Mouse (Mus musculus) E14TG2a.4 (cell line): ENCODE results near the gene Tssk2.

Experiments
- CTCF ChIP-seq: conservative IDR thresholded peaks from 2 replicates; pipeline ENCODE4 v1.5.1; 2014; ENCODE audit warnings: low read length
- POU5F1 ChIP-seq: IDR thresholded peaks from 2 replicates; pipeline ENCODE4 v1.6.1; 2014; ENCODE audit warnings: low read length, borderline replicate concordance

DNA sequence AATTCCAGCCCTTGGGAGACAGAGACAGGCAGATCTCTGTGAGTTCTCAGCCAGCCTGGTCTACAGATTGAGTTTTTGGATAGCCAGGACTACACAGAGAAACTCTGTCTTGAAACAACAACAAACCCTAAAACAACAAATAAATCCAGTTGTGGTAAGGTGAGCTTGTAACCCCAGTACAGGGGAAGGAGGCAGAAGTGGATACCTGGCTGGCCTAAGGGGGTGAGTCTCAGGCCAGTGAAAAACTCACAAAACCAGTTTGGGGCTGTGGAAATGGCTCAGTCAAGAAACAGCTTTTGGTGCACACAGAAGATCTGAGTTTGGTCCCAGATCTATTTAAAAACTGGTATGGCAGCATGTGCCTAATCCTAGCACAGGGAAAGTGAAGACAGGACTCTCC is 16.2 kb upstream of the Tssk2 start:
- TF ChIP-seq CTCF: no peak
- no peak for TF ChIP-seq POU5F1
